Mouse (Mus musculus) left cerebral cortex, adult 18-20 months (tissue): Measurements from ENCODE around the gene Pcsk6. TPM values are rescaled to one million over a fixed set of nuclear protein-coding genes. Genes with fewer than 3 reads are reported as not detected.

Experiments
- DNase-seq, 2 experiments: peaks; one replicate each; pipeline ENCODE4 v3.0.0; 2021 to 2022; ENCODE audit warnings: low spot score in 2 of 2, mixed read lengths in 1 of 2
- total RNA-seq, 2 experiments: library from RNA; stranded (reverse); gene quantifications; 2 replicates each; pipeline ENCODE4 v1.2.3; 2021

The Pcsk6 gene
- total RNA-seq, 2 experiments from 2014 or later, result 8.3 to 11.7 TPM

GRCm38 (mm10) chr7:65988709-65989108, 127.2 kb downstream of the Pcsk6 start:
- no peak for DNase-seq

- DNase-seq, result no peak
These were observed 130.8 kb downstream of the Pcsk6 start for GRCm38 (mm10) chr7:65992329-65992728.

GRCm38 (mm10) chr7:65993410-65993809, 131.9 kb downstream of the Pcsk6 start:
- DNase-seq, result no peak

GRCm38 (mm10) chr7:66001035-66001754, 139.7 kb downstream of the Pcsk6 start:
- no peak for DNase-seq

- no peak for DNase-seq
These were observed 140.3 kb downstream of the Pcsk6 start for GRCm38 (mm10) chr7:66001797-66002196.

- no peak for DNase-seq
These were observed 141.9 kb downstream of the Pcsk6 start for GRCm38 (mm10) chr7:66003447-66003846.

- DNase-seq, result no peak
These were observed 142.5 kb downstream of the Pcsk6 start for GRCm38 (mm10) chr7:66003865-66004638.

- DNase-seq, result no peak
These were observed 143.5 kb downstream of the Pcsk6 start for GRCm38 (mm10) chr7:66005066-66005465.

GRCm38 (mm10) chr7:66008161-66008891, 146.8 kb downstream of the Pcsk6 start:
- no peak for DNase-seq

GRCm38 (mm10) chr7:66008892-66009273, 147.3 kb downstream of the Pcsk6 start:
- no peak for DNase-seq

GRCm38 (mm10) chr7:66010518-66010917, 149.0 kb downstream of the Pcsk6 start:
- DNase-seq, result no peak

- peak; percentile 24 for DNase-seq
These were observed 166.2 kb downstream of the Pcsk6 start for GRCm38 (mm10) chr7:66027747-66028146.

GRCm38 (mm10) chr7:66028766-66029512, 167.4 kb downstream of the Pcsk6 start:
- no peak for DNase-seq

- no peak for DNase-seq
These were observed 175.3 kb downstream of the Pcsk6 start for GRCm38 (mm10) chr7:66036809-66037208.

- no peak for DNase-seq
These were observed 176.7 kb downstream of the Pcsk6 start for GRCm38 (mm10) chr7:66038261-66038660.

- DNase-seq, result no peak
These were observed 177.2 kb downstream of the Pcsk6 start for GRCm38 (mm10) chr7:66038730-66039129.

GRCm38 (mm10) chr7:66040026-66040814, 178.7 kb downstream of the Pcsk6 start:
- DNase-seq, result no peak

- no peak for DNase-seq
These were observed 182.3 kb downstream of the Pcsk6 start, which contains the start of gene Gm45213 for GRCm38 (mm10) chr7:66043552-66044459. Gene Gm45213, plus strand, starts transcription at chr7:66043602.

GRCm38 (mm10) chr7:66044617-66045016, 183.1 kb downstream of the Pcsk6 start:
- DNase-seq, result no peak
